Mouse (Mus musculus) frontal cortex, postnatal 36 days (tissue): ENCODE data around the gene Tmem177.
A peak's percentile ranks its signal among the peaks of the same experiment; 100 is the strongest.

Experiments used
- DNase-seq, 2 experiments: peaks; one replicate each; pipeline ENCODE4 v3.0.0; 2022; ENCODE audit warnings: low spot score in 2 of 2

Gene Tmem177

GRCm38 (mm10) chr1:119912953-119913814 lies at the start of gene Tmem177:
Gene Tmem177, minus strand, starts transcription at chr1:119913208.
- peak; percentile 92 to 93 for DNase-seq

GRCm38 (mm10) chr1:119959920-119960319 lies 46.9 kb upstream of the Tmem177 start:
- no peak for DNase-seq

- DNase-seq: no peak
Observed at GRCm38 (mm10) chr1:119959464-119959863, 46.5 kb upstream of the Tmem177 start.

GRCm38 (mm10) chr1:119957716-119958222 lies 44.8 kb upstream of the Tmem177 start:
- DNase-seq: peak in 1 of 2 experiments; percentile 7

GRCm38 (mm10) chr1:119954680-119955079 lies 41.7 kb upstream of the Tmem177 start:
- no peak for DNase-seq

- DNase-seq: no peak
Observed at GRCm38 (mm10) chr1:119953456-119953855, 40.4 kb upstream of the Tmem177 start.

GRCm38 (mm10) chr1:119950086-119950485 lies 37.1 kb upstream of the Tmem177 start:
- no peak for DNase-seq

GRCm38 (mm10) chr1:119936861-119937260 lies 23.9 kb upstream of the Tmem177 start:
- DNase-seq: no peak

GRCm38 (mm10) chr1:119931421-119932150 lies 18.6 kb upstream of the Tmem177 start:
- DNase-seq: no peak

- peak in 1 of 2 experiments; percentile 54 for DNase-seq
Observed at GRCm38 (mm10) chr1:119929715-119930114, 16.7 kb upstream of the Tmem177 start.

GRCm38 (mm10) chr1:119919299-119919698 lies 6.3 kb upstream of the Tmem177 start:
- DNase-seq: no peak

- DNase-seq: no peak
Observed at GRCm38 (mm10) chr1:119916823-119917371, 3.9 kb upstream of the Tmem177 start.

- no peak for DNase-seq
Observed at GRCm38 (mm10) chr1:119907206-119907748, 5.7 kb downstream of the Tmem177 start.

GRCm38 (mm10) chr1:119903231-119903620 lies 9.8 kb downstream of the Tmem177 start:
- no peak for DNase-seq

- no peak for DNase-seq
Observed at GRCm38 (mm10) chr1:119902551-119903230, 10.3 kb downstream of the Tmem177 start.

- DNase-seq: peak; percentile 57 to 72
Observed at GRCm38 (mm10) chr1:119899195-119900123, 13.5 kb downstream of the Tmem177 start.

- peak in 1 of 2 experiments; percentile 67 for DNase-seq
Observed at GRCm38 (mm10) chr1:119894936-119895335, 18.1 kb downstream of the Tmem177 start.

GRCm38 (mm10) chr1:119893600-119893999 lies 19.4 kb downstream of the Tmem177 start:
- DNase-seq: no peak

GRCm38 (mm10) chr1:119892933-119893332 lies 20.1 kb downstream of the Tmem177 start:
- no peak for DNase-seq

- no peak for DNase-seq
Observed at GRCm38 (mm10) chr1:119891865-119892264, 21.1 kb downstream of the Tmem177 start.
